7 mouse cellular contexts compared by ENCODE assay signal in the genomic region with DNA sequence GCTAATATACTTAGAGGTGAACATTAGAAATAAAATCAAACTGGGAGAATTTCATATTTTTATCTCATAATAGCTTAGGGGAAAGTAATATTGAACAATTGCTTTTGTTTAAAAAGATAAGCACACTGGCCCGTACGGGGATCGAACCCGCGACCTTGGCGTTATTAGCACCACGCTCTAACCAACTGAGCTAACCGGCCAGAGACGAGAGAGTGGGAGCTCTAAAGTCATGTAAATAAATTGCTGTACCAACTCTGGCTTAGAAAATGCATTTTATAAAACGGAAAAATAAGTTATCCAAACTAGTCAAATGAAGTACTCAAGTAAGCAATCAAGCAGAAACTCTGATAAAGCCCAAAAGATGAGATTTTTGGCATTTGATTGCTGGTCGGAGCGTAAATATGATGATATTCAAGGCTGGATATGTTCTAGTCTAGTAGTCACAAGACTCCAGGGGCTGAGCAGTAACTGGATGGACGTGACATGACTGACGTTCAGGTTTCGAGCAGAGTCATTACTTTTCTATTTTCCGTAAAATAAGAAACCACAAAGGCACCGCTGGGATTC. TPM values are rescaled to one million over a fixed set of nuclear protein-coding genes. Genes with fewer than 3 reads are reported as not detected.
DNase-seq lines count a peak whose midpoint lies in the region; ATAC-seq and TF ChIP-seq lines count a peak whose summit lies in the region.

No protein-coding gene starts in this region.

- H3K27ac ChIP-seq in hindbrain, embryonic 15.5 days (replicated peaks): peak overlapping the region; percentile 85
- H3K27ac ChIP-seq in left cerebral cortex, adult 2 months: peak overlapping the region; percentile 73
- peak overlapping the region; percentile 77 for H3K27ac ChIP-seq in macrophage
- H3K27ac ChIP-seq in small intestine, adult 2 months (ENCODE audit: insufficient read depth, low read depth, low read length): 0 out of 2 replicates have a peak overlapping the region, but pooled peaks have one; percentile 13

- H3K9ac ChIP-seq in hindbrain, embryonic 15.5 days: 0 out of 2 replicates have a peak overlapping the region, but pooled peaks have one; percentile 25

- no peaks in the 10 kb centered on the region for H3K9me3 ChIP-seq in hindbrain, embryonic 15.5 days

- peak; percentile 70 for DNase-seq in Muller cell, postnatal 12 days (ENCODE audit: inconsistent ontology term)
- DNase-seq in cerebellum, adult 18-20 months: peak; percentile 71 to 86
- peak; percentile 75 to 78 for DNase-seq in frontal cortex, postnatal 25 days (ENCODE audit: low spot score in 2 of 2)
- DNase-seq in left cerebral cortex, adult 2 months (ENCODE audit: extremely low spot score in 1 of 2, low spot score in 2 of 2): peak; percentile 74 to 76

- no peaks in the 10 kb centered on the region for H3K27me3 ChIP-seq in hindbrain, embryonic 15.5 days
- no peaks in the 10 kb centered on the region for H3K27me3 ChIP-seq in small intestine, adult 2 months (ENCODE audit: control insufficient read depth, insufficient read depth, low read length)

- H3K79me2 ChIP-seq in macrophage (ENCODE audit: inconsistent target): peaks cover 27% of the 10 kb centered on the region; the same call in 1 of the 2 replicates

- intact Hi-C loops in left cerebral cortex, adult 2 months (cut with DNase I): loop anchor here (1.0 to 5.0 kb wide), 2 partner anchors 21 to 175 kb away; a partner anchor contains a TSS

- ATAC-seq in hindbrain, embryonic 15.5 days (ENCODE audit: low FRiP score, low read depth): no peak

- peak overlapping the region; percentile 79 for H3K4me3 ChIP-seq in hindbrain, embryonic 15.5 days
- H3K4me3 ChIP-seq in left cerebral cortex, adult 2 months: peak overlapping the region; percentile 71
- peak overlapping the region; percentile 38 for H3K4me3 ChIP-seq in macrophage (ENCODE audit: inconsistent target)
- peak overlapping the region; percentile 0; the same call in 1 of the 2 replicates for H3K4me3 ChIP-seq in small intestine, adult 2 months (ENCODE audit: low read depth, low read length)

- no peaks in the 10 kb centered on the region for H3K36me3 ChIP-seq in hindbrain, embryonic 15.5 days
- H3K36me3 ChIP-seq in macrophage (ENCODE audit: inconsistent target): no peaks in the 10 kb centered on the region
- H3K36me3 ChIP-seq in small intestine, adult 2 months (ENCODE audit: control insufficient read depth, insufficient read depth, low read length): no peaks in the 10 kb centered on the region

- H3K4me2 ChIP-seq in hindbrain, embryonic 15.5 days: peak overlapping the region; percentile 68

- WGBS in hindbrain, embryonic 15.5 days: under 1% methylated on average over 17 of the region's 17 CpGs
- WGBS in macrophage (ENCODE audit: missing documents): 2% methylated on average over 17 of the region's 17 CpGs
- 2% methylated on average over 17 of the region's 17 CpGs for WGBS in small intestine, adult 2 months

- no peak for TF ChIP-seq CTCF in left cerebral cortex, adult 2 months (IDR thresholded peaks at IDR 0.05)
- TF ChIP-seq CTCF in small intestine, adult 2 months (IDR thresholded peaks at IDR 0.05; ENCODE audit: extremely low read depth, insufficient read length, insufficient replicate concordance, low read depth, low read length): no peak

- H3K4me1 ChIP-seq in hindbrain, embryonic 15.5 days (replicated peaks): peaks cover 57% of the 10 kb centered on the region
- peaks cover 12% of the 10 kb centered on the region for H3K4me1 ChIP-seq in small intestine, adult 2 months (ENCODE audit: control insufficient read depth, insufficient read depth, insufficient read length, low read length)

- no peak for TF ChIP-seq POLR2A in small intestine, adult 2 months (IDR thresholded peaks at IDR 0.05; ENCODE audit: low read depth, low read length)

RNA-seq across cellular contexts. Expression of a gene that starts 2.8 kb away (rescaled TPM):
- polyA plus RNA-seq in hindbrain, embryonic 15.5 days (2015; fragmentation: Nextera tagmentation; extraction: Ambion mirVana): 22.1 and 23.1 TPM in 2 replicates
- total RNA-seq in left cerebral cortex, adult 2 months (2021): 10 to 100 TPM; 31.1 to 33.8 TPM
- 10 to 100 TPM in 17 of 26 experiments, 1 to 10 TPM in 9; 3.6 to 22.4 (median 12.0) TPM for total RNA-seq in macrophage (2018; cell fraction: chromatin; rRNA removed)
- 10 to 100 TPM; 21.1 to 43.6 (median 31.0) TPM for total RNA-seq in macrophage (2018; cell fraction: cytosol; rRNA removed)
- total RNA-seq in macrophage (2018; cell fraction: nucleus; rRNA removed): 10 to 100 TPM; 13.9 to 44.9 (median 28.3) TPM
- 11.7 to 37.1 TPM (median 15.6 TPM) in 3 replicates for polyA plus RNA-seq in macrophage (2018)
- polyA plus RNA-seq in small intestine, adult 2 months (2012; rRNA removed): 13.2 and 28.5 TPM in 2 replicates

RNA-seq across cellular contexts. Expression of a gene that starts 8.3 kb away (rescaled TPM):
- 36.6 and 41.7 TPM in 2 replicates for polyA plus RNA-seq in hindbrain, embryonic 15.5 days (2015; fragmentation: Nextera tagmentation; extraction: Ambion mirVana)
- 10 to 100 TPM; 23.3 to 28.0 TPM for total RNA-seq in left cerebral cortex, adult 2 months (2021)
- total RNA-seq in macrophage (2018; cell fraction: chromatin; rRNA removed): 1 to 10 TPM in 7 of 26 experiments, under 1 TPM in 1, not detected in 18; 0.79 to 3.1 (median 1.5) TPM
- 1 to 10 TPM; 1.9 to 5.8 (median 3.9) TPM for total RNA-seq in macrophage (2018; cell fraction: cytosol; rRNA removed)
- total RNA-seq in macrophage (2018; cell fraction: nucleus; rRNA removed): 1 to 10 TPM in 18 of 26 experiments, under 1 TPM in 1, not detected in 7; 0.86 to 6.4 (median 2.7) TPM
- polyA plus RNA-seq in macrophage (2018): 4.1 to 7.3 TPM (median 4.2 TPM) in 3 replicates
- 11.8 and 12.8 TPM in 2 replicates for polyA plus RNA-seq in small intestine, adult 2 months (2012; rRNA removed)

RNA-seq across cellular contexts. Expression of a gene that starts 16.8 kb away (rescaled TPM):
- 28.6 and 36.1 TPM in 2 replicates for polyA plus RNA-seq in hindbrain, embryonic 15.5 days (2015; fragmentation: Nextera tagmentation; extraction: Ambion mirVana)
- total RNA-seq in left cerebral cortex, adult 2 months (2021): under 1 TPM; 0.25 to 0.30 TPM
- 10 to 100 TPM in 7 of 26 experiments, 1 to 10 TPM in 15, under 1 TPM in 2, not detected in 2; 0.53 to 31.9 (median 6.0) TPM for total RNA-seq in macrophage (2018; cell fraction: chromatin; rRNA removed)
- total RNA-seq in macrophage (2018; cell fraction: cytosol; rRNA removed): 1 to 10 TPM; 1.8 to 7.3 (median 4.3) TPM
- total RNA-seq in macrophage (2018; cell fraction: nucleus; rRNA removed): 10 to 100 TPM in 3 of 26 experiments, 1 to 10 TPM in 21, under 1 TPM in 1, not detected in 1; 0.69 to 20.2 (median 3.6) TPM
- polyA plus RNA-seq in macrophage (2018): 4.2 to 8.5 TPM (median 7.3 TPM) in 3 replicates
- polyA plus RNA-seq in small intestine, adult 2 months (2012; rRNA removed): 15.5 and 30.8 TPM in 2 replicates

RNA-seq across cellular contexts. Expression of a gene that starts 26.0 kb away (rescaled TPM):
- polyA plus RNA-seq in hindbrain, embryonic 15.5 days (2015; fragmentation: Nextera tagmentation; extraction: Ambion mirVana): 317 and 437 TPM in 2 replicates
- 1,000 to 10,000 TPM; 1,115 to 1,119 TPM for total RNA-seq in left cerebral cortex, adult 2 months (2021)
- 100 to 1,000 TPM in 20 of 26 experiments, 10 to 100 TPM in 6; 79.4 to 259 (median 167) TPM for total RNA-seq in macrophage (2018; cell fraction: chromatin; rRNA removed)
- total RNA-seq in macrophage (2018; cell fraction: cytosol; rRNA removed): 10 to 100 TPM; 20.1 to 40.4 (median 26.4) TPM
- 100 to 1,000 TPM in 24 of 26 experiments, 10 to 100 TPM in 2; 83.9 to 283 (median 140) TPM for total RNA-seq in macrophage (2018; cell fraction: nucleus; rRNA removed)
- 23.6 to 47.7 TPM (median 36.7 TPM) in 3 replicates for polyA plus RNA-seq in macrophage (2018)
- 33.5 and 84.4 TPM in 2 replicates for polyA plus RNA-seq in small intestine, adult 2 months (2012; rRNA removed)

RNA-seq across cellular contexts. Expression of a gene that starts 32.7 kb away (rescaled TPM):
- polyA plus RNA-seq in hindbrain, embryonic 15.5 days (2015; fragmentation: Nextera tagmentation; extraction: Ambion mirVana): 10.0 and 10.1 TPM in 2 replicates
- 100 to 1,000 TPM; 114 to 185 TPM for total RNA-seq in left cerebral cortex, adult 2 months (2021)
- total RNA-seq in macrophage (2018; cell fraction: chromatin; rRNA removed): 100 to 1,000 TPM in 3 of 26 experiments, 10 to 100 TPM in 20, 1 to 10 TPM in 3; 2.1 to 182 (median 41.9) TPM
- 10 to 100 TPM in 18 of 26 experiments, 1 to 10 TPM in 8; 1.2 to 30.8 (median 12.4) TPM for total RNA-seq in macrophage (2018; cell fraction: cytosol; rRNA removed)
- total RNA-seq in macrophage (2018; cell fraction: nucleus; rRNA removed): 100 to 1,000 TPM in 2 of 26 experiments, 10 to 100 TPM in 19, 1 to 10 TPM in 5; 3.2 to 114 (median 23.5) TPM
- 8.8 to 17.5 TPM (median 11.6 TPM) in 3 replicates for polyA plus RNA-seq in macrophage (2018)
- 5.4 and 13.9 TPM in 2 replicates for polyA plus RNA-seq in small intestine, adult 2 months (2012; rRNA removed)

Comparison
In these comparisons a context has a peak if more than half of its experiments do, and no peak if none do; other contexts are left out.
1. H3K27ac ChIP-seq: peak in every context shown above with its lines; median percentile 85 in hindbrain, embryonic 15.5 days; 77 in macrophage; 73 in left cerebral cortex, adult 2 months; 13 in small intestine, adult 2 months.
2. H3K4me3 ChIP-seq: peak in every context shown above with its lines; median percentile 79 in hindbrain, embryonic 15.5 days; 71 in left cerebral cortex, adult 2 months; 38 in macrophage; 0 in small intestine, adult 2 months.